Mouse (Mus musculus) stomach, postnatal 0 days (tissue): ENCODE results near the gene Rps6kb2. TPM values are rescaled to one million over a fixed set of nuclear protein-coding genes. Genes with fewer than 3 reads are reported as not detected.

ENCODE experiments used
- ATAC-seq: fragments of 200-750 bp; cut with Nextera tagmentation; 2 replicates; pipeline ENCODE4 v1.8.0; 2017; ENCODE audit not compliant: low FRiP score, low TSS enrichment
- DNase-seq: peaks from one replicate; pipeline ENCODE4 v3.0.0-alpha.2; 2016; ENCODE audit warnings: low spot score
- H3K27ac ChIP-seq: fragments of 300-500 bp; sonication (generic); replicated peaks from 2 replicates; pipeline ENCODE4 v1.5.1; 2014; ENCODE audit warnings: mild to moderate bottlenecking, control low read depth
- H3K27me3 ChIP-seq: fragments of 300-500 bp; sonication (generic); 2 replicates; pipeline ENCODE4 v1.6.1; 2014; ENCODE audit warnings: low read length; ENCODE audit not compliant: control insufficient read depth, insufficient read depth
- H3K36me3 ChIP-seq: fragments of 300-500 bp; sonication (generic); 2 replicates; pipeline ENCODE4 v1.6.1; 2014; ENCODE audit warnings: low read length, mixed read lengths; ENCODE audit not compliant: control insufficient read depth, insufficient read depth
- H3K4me1 ChIP-seq: fragments of 300-500 bp; sonication (generic); replicated peaks from 2 replicates; pipeline ENCODE4 v1.6.1; 2014; ENCODE audit warnings: antibody characterized with exemption; ENCODE audit not compliant: control insufficient read depth, insufficient read depth
- H3K4me2 ChIP-seq: fragments of 300-500 bp; sonication (generic); replicated peaks from 2 replicates; pipeline ENCODE4 v1.6.1; 2014; ENCODE audit warnings: low read depth, mild to moderate bottlenecking, control low read depth, moderate library complexity
- H3K4me3 ChIP-seq: fragments of 300-500 bp; sonication (generic); 2 replicates; pipeline ENCODE4 v1.5.1; 2014; ENCODE audit warnings: low read depth, low read length, control low read depth
- H3K9ac ChIP-seq: fragments of 300-500 bp; sonication (generic); 2 replicates; pipeline ENCODE4 v1.6.1; 2014; ENCODE audit warnings: mild to moderate bottlenecking, low read length, control low read depth, mixed read lengths
- H3K9me3 ChIP-seq: fragments of 300-500 bp; sonication (generic); 2 replicates; pipeline ENCODE4 v1.6.1; 2016; ENCODE audit warnings: low read length; ENCODE audit not compliant: control insufficient read depth
- CTCF ChIP-seq: IDR thresholded peaks from 2 replicates; pipeline ENCODE4 v1.5.1; 2016; ENCODE audit warnings: antibody characterized with exemption, low read depth, mild to moderate bottlenecking, moderate library complexity
- EP300 ChIP-seq: optimal IDR thresholded peaks from 2 replicates; pipeline ENCODE3; 2016; ENCODE audit warnings: antibody characterized with exemption
- WGBS: fragments of 180-500 bp; shearing (Covaris S2); extraction: QIAGEN DNeasy Blood & Tissue Kit; methylation state at CpG from one replicate; pipeline ENCODE4 v1.1.7; 2014; 5-methylcytosine and 5-hydroxymethylcytosine counted together
- polyA plus RNA-seq: library from polyadenylated mRNA; unstranded; fragments of >200 nt; fragmentation: Nextera tagmentation; extraction: Ambion mirVana; gene quantifications from 2 replicates; pipeline ENCODE4 v1.2.1, GENCODE M21; 2015

Gene Rps6kb2
- polyA plus RNA-seq, 1 experiment from 2014 or later = 41.1 TPM

DNA sequence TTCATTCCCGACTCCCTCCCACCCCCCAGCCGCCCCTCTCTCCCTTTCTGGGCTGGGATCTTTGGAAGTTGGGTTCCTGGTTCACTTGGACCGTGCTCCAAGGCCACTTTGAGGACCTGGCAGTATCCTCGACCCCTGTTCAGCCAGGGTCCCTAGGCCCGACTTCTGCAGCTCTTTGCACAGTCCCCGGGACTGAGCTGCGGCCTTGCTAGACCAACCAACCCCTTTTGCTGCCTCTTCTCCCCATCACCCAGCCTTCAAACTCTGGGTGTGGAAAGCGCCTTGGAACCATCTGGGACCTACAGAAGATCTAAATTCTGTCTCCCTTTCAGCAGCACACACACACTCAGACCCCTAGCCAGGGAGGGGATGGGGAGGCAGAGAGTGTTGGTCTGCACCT lies 14.3 kb downstream of the Rps6kb2 start:
- no peak for DNase-seq
- Histone ChIP-seq H3K4me3 (peak overlapping the region; percentile 91), H3K9me3 (no peaks in the 10 kb centered on the region), H3K27ac (peak overlapping the region; percentile 89), H3K27me3 (no peaks in the 10 kb centered on the region), H3K4me1 (no peaks in the 10 kb centered on the region), H3K4me2 (peak overlapping the region; percentile 69), H3K36me3 (peaks cover 11% of the 10 kb centered on the region; the same call in 1 of the 2 replicates), H3K9ac (peak overlapping the region; percentile 95)
- peak; percentile 15; the same call in 1 of the 2 replicates for ATAC-seq
- TF ChIP-seq EP300 (no peak), CTCF (no peak)
- 2% methylated on average over 7 of the region's 8 CpGs for WGBS

DNA sequence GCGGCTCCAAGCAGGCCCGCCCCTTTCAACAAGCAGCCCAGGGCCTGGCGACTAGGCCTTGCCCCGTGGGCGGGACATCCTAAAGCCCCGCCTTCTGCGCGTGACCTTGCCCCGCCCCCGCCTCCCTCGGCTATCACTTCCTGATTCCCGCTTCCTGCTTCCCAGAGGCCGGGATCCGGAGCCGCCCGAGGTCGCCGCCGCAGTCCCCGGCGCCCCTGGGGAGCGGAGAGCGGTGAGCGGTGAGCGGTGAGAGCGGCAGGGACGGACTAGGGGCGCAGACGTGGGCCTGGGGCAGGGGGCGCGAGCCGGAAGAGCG lies 14.7 kb downstream of the Rps6kb2 start, which contains the start of gene Coro1b:
Gene Coro1b, plus strand, starts transcription at position 129 of the 316 bp plus-strand sequence.
- Histone ChIP-seq H3K9me3 (no peaks in the 10 kb centered on the region), H3K36me3 (peaks cover 9% of the 10 kb centered on the region; the same call in 1 of the 2 replicates), H3K4me3 (peak within 1 kb of the TSS; percentile 91), H3K4me2 (peak within 1 kb of the TSS; percentile 69), H3K27ac (peak within 1 kb of the TSS; percentile 89), H3K27me3 (no peaks in the 10 kb centered on the region), H3K4me1 (no peaks in the 10 kb centered on the region), H3K9ac (peak within 1 kb of the TSS; percentile 95)
- peak; percentile 72 for TF ChIP-seq EP300
- no peak for TF ChIP-seq CTCF
- peak; percentile 99 for DNase-seq
- under 1% methylated on average over 24 of the region's 33 CpGs for WGBS
- ATAC-seq = peak; percentile 93

DNA sequence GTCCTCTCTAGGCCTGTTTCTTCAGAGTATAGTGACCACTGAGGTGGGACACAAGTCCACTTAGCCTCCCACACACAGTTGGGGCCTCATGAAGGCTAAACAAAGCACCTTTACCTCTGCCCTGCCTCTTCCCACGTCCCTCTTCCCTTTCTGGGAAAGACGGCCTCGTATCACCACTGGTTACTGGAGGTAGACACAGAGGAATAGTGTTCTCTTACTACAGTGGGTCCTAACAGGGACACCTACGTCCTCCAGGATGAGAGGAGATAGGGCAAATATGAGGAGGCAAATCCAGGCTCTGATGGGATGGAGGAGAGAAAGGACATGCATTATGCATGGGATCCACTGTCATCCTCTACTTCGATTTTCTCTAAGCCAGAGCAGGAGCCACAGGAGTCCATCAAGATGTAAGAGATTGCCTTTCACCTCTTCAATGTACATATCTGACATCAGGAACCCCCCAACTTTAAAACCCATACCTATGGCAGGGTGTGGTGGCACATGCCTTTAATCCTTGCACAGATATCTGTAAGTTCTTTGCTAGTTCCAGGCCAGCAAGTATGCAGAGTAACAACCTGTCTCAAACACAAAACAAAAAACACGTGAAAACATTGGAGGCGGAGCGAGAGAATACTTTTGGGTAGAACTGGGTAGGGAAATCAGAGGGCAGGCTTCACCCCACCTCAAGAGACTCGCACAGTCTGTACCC lies 15.2 kb downstream of the Rps6kb2 start:
- peak overlapping the region; percentile 58; the same call in 1 of the 2 replicates for H3K27ac ChIP-seq
- H3K9ac ChIP-seq = peak overlapping the region; percentile 56
- peak overlapping the region; percentile 91 for H3K4me3 ChIP-seq
- no peaks in the 10 kb centered on the region for H3K4me1 ChIP-seq
- no peaks in the 10 kb centered on the region for H3K9me3 ChIP-seq
- no peaks in the 10 kb centered on the region for H3K27me3 ChIP-seq
- ATAC-seq (no peak; the same call in 1 of the 2 replicates), DNase-seq (no peak)
- peak overlapping the region; percentile 69 for H3K4me2 ChIP-seq
- 39% methylated on average over 9 of the region's 9 CpGs for WGBS
- peaks cover 5% of the 10 kb centered on the region; the same call in 1 of the 2 replicates for H3K36me3 ChIP-seq
- TF ChIP-seq EP300 (no peak), CTCF (no peak)

DNA sequence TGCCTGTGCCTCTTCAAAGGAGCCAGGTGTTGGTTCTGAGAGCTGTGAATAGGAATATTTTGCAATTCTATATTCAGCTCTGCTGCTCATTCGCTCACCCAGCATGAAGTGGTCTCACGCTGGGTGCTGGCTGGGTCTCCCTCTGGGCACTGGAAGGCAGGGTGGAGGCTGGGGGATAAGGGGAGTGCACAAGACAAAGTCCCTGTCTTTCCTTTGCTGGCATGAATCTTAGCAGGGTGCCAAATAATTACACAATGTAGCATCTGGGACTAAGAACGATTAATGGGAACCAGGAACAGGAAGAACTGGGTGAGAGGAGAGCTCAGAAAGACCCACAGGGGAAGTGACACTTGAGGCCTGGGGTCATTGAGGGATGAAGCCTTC lies 16.1 kb downstream of the Rps6kb2 start:
- H3K9me3 ChIP-seq = no peaks in the 10 kb centered on the region
- H3K36me3 ChIP-seq = peaks cover 5% of the 10 kb centered on the region; the same call in 1 of the 2 replicates
- no peaks in the 10 kb centered on the region for H3K4me1 ChIP-seq
- TF ChIP-seq EP300 = no peak
- no peak overlapping the region for H3K4me3 ChIP-seq
- WGBS = 67% methylated on average over 3 of the region's 3 CpGs
- DNase-seq = no peak
- no peak for ATAC-seq
- no peak overlapping the region for H3K4me2 ChIP-seq
- H3K27me3 ChIP-seq = no peaks in the 10 kb centered on the region
- no peak overlapping the region for H3K27ac ChIP-seq
- H3K9ac ChIP-seq = no peak overlapping the region

DNA sequence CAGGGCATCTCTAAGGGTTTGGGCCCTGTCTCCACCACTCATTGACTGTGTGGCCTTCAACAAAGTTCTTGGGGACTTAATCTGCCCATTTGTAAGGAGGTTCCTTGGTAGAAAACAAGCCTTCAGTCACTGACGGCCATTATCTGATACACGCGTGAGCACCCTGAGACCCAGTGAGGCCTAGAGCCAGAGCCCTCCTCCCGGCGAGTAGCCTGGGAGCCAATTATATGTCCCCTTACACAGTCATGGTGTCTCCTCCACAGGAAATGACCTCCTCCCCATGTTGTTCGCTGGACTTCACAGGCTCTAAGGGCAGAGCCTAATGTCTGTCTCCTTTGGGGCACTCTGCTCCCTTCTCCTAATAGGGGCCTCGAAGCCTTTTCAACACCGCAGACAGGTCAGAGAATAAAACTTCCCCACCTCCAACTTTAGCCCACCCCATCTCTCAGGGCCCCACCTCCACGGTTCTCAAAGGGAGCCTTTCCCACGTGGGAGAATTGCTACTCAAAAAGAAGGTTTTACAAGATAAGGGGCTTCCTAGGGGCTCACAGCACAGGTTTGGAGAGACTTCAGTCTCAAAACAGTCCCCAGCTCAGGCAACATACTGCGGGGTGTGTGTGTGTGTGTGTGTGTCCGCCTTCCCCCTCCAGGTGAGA lies 16.7 kb downstream of the Rps6kb2 start:
- Histone ChIP-seq H3K9me3 (no peaks in the 10 kb centered on the region), H3K4me3 (no peak overlapping the region), H3K27ac (no peak overlapping the region), H3K4me1 (no peaks in the 10 kb centered on the region), H3K27me3 (no peaks in the 10 kb centered on the region), H3K4me2 (no peak overlapping the region), H3K36me3 (peaks cover 5% of the 10 kb centered on the region; the same call in 1 of the 2 replicates), H3K9ac (no peak overlapping the region)
- no peak for TF ChIP-seq EP300
- no peak for TF ChIP-seq CTCF
- no peak for DNase-seq
- WGBS = 72% methylated on average over 12 of the region's 12 CpGs
- ATAC-seq = no peak

DNA sequence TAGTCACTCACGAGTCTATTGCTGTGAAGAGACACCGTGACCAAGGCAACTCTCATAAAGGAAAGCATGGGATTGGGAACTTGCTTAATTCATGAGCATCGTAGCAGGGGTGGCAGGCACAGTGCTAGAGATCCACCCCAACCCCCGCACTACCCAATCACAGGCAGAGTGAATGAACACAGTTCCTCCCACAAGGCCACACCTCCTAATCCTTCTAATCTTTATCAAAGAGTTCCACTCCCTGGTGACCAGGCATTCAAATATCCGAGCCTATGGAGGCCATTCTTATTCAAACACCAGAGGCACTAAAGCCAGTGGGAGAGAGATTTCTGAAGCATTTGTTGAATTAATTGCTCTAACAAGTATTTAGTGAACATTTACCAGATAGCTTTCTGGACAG lies 17.2 kb downstream of the Rps6kb2 start:
- Histone ChIP-seq H3K9me3 (no peaks in the 10 kb centered on the region), H3K27me3 (no peaks in the 10 kb centered on the region), H3K9ac (no peak overlapping the region), H3K27ac (no peak overlapping the region), H3K4me2 (no peak overlapping the region), H3K4me1 (no peaks in the 10 kb centered on the region), H3K4me3 (no peak overlapping the region), H3K36me3 (peaks cover 5% of the 10 kb centered on the region; the same call in 1 of the 2 replicates)
- ATAC-seq = no peak
- WGBS = 88% methylated on average over 5 of the region's 5 CpGs
- DNase-seq = no peak
- TF ChIP-seq CTCF (no peak), EP300 (no peak)
